Mouse (Mus musculus) thymus, adult 2 months (tissue): ENCODE data around the gene Dpy19l2.

Experiments used
- CTCF ChIP-seq: fragments of 200-500 bp; IDR thresholded peaks from 2 replicates; pipeline ENCODE4 v1.5.1; 2012; ENCODE audit warnings: mild to moderate bottlenecking, control low read depth, low read length, moderate library complexity, borderline replicate concordance; ENCODE audit not compliant: control insufficient read depth, poor library complexity, insufficient read depth; ENCODE audit errors: extremely low read depth
- POLR2A ChIP-seq: fragments of 200-500 bp; IDR thresholded peaks from 2 replicates; pipeline ENCODE4 v1.6.1; 2012; ENCODE audit warnings: mild to moderate bottlenecking, low read length, control low read depth, moderate library complexity; ENCODE audit not compliant: control insufficient read depth, poor library complexity, insufficient read depth; ENCODE audit errors: extremely low read depth

DNA sequence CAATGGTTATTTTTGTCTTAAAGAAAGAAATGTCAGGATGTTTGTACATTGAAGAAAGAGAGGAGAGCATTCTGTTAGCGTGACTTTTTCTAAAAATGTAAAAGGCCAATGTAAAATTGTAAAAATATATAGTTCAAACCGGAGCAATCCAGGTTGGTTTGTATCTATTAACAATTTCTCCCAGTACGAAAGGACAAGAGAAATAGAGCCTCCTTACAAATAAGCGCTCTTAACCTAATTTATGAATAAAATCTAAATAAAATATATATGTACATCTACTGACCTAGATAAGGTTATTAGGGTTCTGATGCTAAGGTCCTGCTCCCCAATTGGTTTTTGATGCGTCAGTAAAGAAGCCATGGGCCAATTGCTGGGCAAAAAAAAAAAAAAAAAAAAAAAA lies 48.9 kb upstream of the Dpy19l2 start:
- no peak for TF ChIP-seq POLR2A
- no peak for TF ChIP-seq CTCF
